Mouse (Mus musculus): ENCODE measurements around the gene Colq. TPM values are rescaled to one million over a fixed set of nuclear protein-coding genes. Genes with fewer than 3 reads are reported as not detected.
A peak's percentile ranks its signal among the peaks of the same experiment; 100 is the strongest.

Colq gene
- polyA plus RNA-seq, 1 experiment from 2014 or later = 8.5 TPM

DNA sequence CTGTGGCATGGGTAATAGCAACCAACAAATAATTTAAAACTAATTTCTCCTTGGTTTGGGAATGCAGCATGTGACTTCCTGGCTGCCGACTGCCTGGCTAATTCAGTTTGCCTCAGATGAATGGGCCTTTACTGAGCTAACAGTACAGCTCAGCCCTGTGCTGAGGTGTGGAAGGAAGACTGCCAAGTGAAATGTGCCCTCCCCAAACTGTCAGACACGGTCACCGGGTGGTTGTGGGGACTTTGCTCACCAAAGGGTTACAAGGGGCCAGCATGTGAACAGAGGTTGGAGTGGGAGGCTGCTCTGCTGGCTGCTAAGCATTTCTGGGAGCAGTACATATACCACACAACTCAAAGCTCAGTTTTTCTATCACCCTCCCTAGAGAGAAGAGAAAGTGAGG lies 3.5 kb upstream of the Colq start:
- no peak for ATAC-seq (ENCODE audit: insufficient number of reproducible peaks, insufficient read depth, low FRiP score, low read depth)
- Histone ChIP-seq H3K36me3 (ENCODE audit: control insufficient read depth, insufficient read depth, low read length) (no peaks in the 10 kb centered on the region), H3K4me2 (ENCODE audit: low read length) (no peak overlapping the region), H3K27ac (replicated peaks in 1 of 2; ENCODE audit: control insufficient read depth in 1 of 2, insufficient read depth in 1 of 2, low read depth in 2 of 2, low read length in 2 of 2) (no peak overlapping the region), H3K4me3 (ENCODE audit: control insufficient read depth in 1 of 2, insufficient read depth in 1 of 2, low read depth in 1 of 2, low read length in 2 of 2) (no peak overlapping the region), H3K4me1 (ENCODE audit: control insufficient read depth in 2 of 2, insufficient read depth in 2 of 2, low read length in 2 of 2) (no peaks in the 10 kb centered on the region), H3K9me3 (ENCODE audit: control insufficient read depth, low read length) (no peaks in the 10 kb centered on the region), H3K27me3 (ENCODE audit: control insufficient read depth, insufficient read depth, low read length) (no peaks in the 10 kb centered on the region), H3K9ac (ENCODE audit: low read length) (no peak overlapping the region)
- WGBS = 65% methylated on average over 3 of the region's 3 CpGs

DNA sequence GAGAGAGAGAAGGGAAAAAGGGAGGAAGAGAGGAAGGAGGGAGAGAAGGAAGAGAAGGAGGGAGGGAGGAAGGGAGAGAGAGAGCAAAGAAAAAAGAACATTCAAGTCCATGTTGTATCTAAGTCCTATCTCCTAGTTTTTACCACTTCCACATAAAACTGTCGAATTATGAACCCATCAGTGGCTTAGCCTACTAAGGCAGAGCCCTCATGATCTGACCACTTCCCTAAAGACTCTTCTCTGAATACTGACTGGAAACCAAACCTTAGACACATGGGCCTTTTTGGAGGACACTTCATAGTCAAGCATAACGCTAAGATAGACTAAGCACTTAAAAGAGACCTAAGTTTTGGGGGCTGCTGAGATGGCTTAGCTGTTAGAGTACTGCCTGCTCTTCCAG lies 1.9 kb upstream of the Colq start:
- no peaks in the 10 kb centered on the region for H3K27me3 ChIP-seq (ENCODE audit: control insufficient read depth, insufficient read depth, low read length)
- no peak overlapping the region for H3K4me2 ChIP-seq (ENCODE audit: low read length)
- no peak for ATAC-seq (ENCODE audit: insufficient number of reproducible peaks, insufficient read depth, low FRiP score, low read depth)
- no peaks in the 10 kb centered on the region for H3K36me3 ChIP-seq (ENCODE audit: control insufficient read depth, insufficient read depth, low read length)
- no peak overlapping the region for H3K4me3 ChIP-seq (ENCODE audit: control insufficient read depth in 1 of 2, insufficient read depth in 1 of 2, low read depth in 1 of 2, low read length in 2 of 2)
- no peaks in the 10 kb centered on the region for H3K9me3 ChIP-seq (ENCODE audit: control insufficient read depth, low read length)
- no peaks in the 10 kb centered on the region for H3K4me1 ChIP-seq (ENCODE audit: control insufficient read depth in 2 of 2, insufficient read depth in 2 of 2, low read length in 2 of 2)
- H3K9ac ChIP-seq (ENCODE audit: low read length) = no peak overlapping the region
- no peak overlapping the region for H3K27ac ChIP-seq (replicated peaks in 1 of 2; ENCODE audit: control insufficient read depth in 1 of 2, insufficient read depth in 1 of 2, low read depth in 2 of 2, low read length in 2 of 2)
- 67% methylated on average over 2 of the region's 2 CpGs for WGBS

DNA sequence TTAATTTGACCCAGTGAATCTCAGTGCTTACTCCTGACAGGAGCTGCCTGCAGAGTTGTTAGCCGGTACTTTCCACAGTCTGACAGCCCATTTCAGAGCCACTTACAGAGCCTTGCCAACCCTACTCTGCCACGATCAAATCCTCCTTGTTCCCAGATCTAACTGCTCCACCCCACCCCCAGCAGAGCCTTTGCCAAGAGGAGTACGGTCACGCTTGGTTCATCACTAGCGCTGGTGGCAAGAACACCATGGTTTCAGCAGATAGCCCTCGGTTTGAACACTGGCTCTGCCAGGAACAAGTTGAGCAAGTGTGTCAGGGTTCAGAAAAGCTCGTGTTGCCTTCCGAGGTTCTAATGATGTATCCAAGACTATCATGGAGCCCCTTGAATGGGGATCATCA lies 4.7 kb downstream of the Colq start:
- Histone ChIP-seq H3K4me1 (ENCODE audit: control insufficient read depth in 2 of 2, insufficient read depth in 2 of 2, low read length in 2 of 2) (no peaks in the 10 kb centered on the region), H3K36me3 (ENCODE audit: control insufficient read depth, insufficient read depth, low read length) (no peaks in the 10 kb centered on the region), H3K4me2 (ENCODE audit: low read length) (no peak overlapping the region), H3K9me3 (ENCODE audit: control insufficient read depth, low read length) (no peaks in the 10 kb centered on the region), H3K27ac (replicated peaks in 1 of 2; ENCODE audit: control insufficient read depth in 1 of 2, insufficient read depth in 1 of 2, low read depth in 2 of 2, low read length in 2 of 2) (no peak overlapping the region), H3K4me3 (ENCODE audit: control insufficient read depth in 1 of 2, insufficient read depth in 1 of 2, low read depth in 1 of 2, low read length in 2 of 2) (no peak overlapping the region), H3K9ac (ENCODE audit: low read length) (no peak overlapping the region), H3K27me3 (ENCODE audit: control insufficient read depth, insufficient read depth, low read length) (no peaks in the 10 kb centered on the region)
- ATAC-seq (ENCODE audit: insufficient number of reproducible peaks, insufficient read depth, low FRiP score, low read depth) = no peak
- WGBS = 82% methylated on average over 8 of the region's 8 CpGs

DNA sequence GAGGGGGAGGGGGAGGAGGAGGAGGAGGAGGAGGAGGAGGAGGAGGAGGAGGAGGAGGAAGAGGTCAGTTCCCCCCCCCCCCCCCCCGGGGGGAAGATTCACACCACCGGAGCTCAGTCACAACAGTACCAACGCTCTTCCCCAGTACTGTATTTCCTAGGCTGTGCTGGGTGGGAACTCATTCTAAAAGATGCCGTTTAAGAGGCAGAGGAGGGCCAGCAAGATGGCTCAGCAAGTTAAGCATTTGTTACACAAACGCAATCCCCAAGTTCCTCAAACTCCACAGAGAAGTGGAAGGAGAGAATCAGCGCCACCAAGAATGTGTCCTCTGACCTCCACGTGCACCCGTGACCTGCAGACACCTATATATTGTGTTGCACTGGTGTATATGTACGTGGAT lies 8.1 kb downstream of the Colq start:
- Histone ChIP-seq H3K9ac (ENCODE audit: low read length) (no peak overlapping the region), H3K36me3 (ENCODE audit: control insufficient read depth, insufficient read depth, low read length) (no peaks in the 10 kb centered on the region), H3K27me3 (ENCODE audit: control insufficient read depth, insufficient read depth, low read length) (no peaks in the 10 kb centered on the region), H3K4me1 (ENCODE audit: control insufficient read depth in 2 of 2, insufficient read depth in 2 of 2, low read length in 2 of 2) (peaks cover 2 to 7% of the 10 kb centered on the region in 2 experiments; a peak in 2 of 4 replicates), H3K4me2 (ENCODE audit: low read length) (no peak overlapping the region), H3K27ac (replicated peaks in 1 of 2; ENCODE audit: control insufficient read depth in 1 of 2, insufficient read depth in 1 of 2, low read depth in 2 of 2, low read length in 2 of 2) (no peak overlapping the region), H3K4me3 (ENCODE audit: control insufficient read depth in 1 of 2, insufficient read depth in 1 of 2, low read depth in 1 of 2, low read length in 2 of 2) (no peak overlapping the region), H3K9me3 (ENCODE audit: control insufficient read depth, low read length) (no peaks in the 10 kb centered on the region)
- no peak for ATAC-seq (ENCODE audit: insufficient number of reproducible peaks, insufficient read depth, low FRiP score, low read depth)
- 89% methylated on average over 8 of the region's 9 CpGs for WGBS

DNA sequence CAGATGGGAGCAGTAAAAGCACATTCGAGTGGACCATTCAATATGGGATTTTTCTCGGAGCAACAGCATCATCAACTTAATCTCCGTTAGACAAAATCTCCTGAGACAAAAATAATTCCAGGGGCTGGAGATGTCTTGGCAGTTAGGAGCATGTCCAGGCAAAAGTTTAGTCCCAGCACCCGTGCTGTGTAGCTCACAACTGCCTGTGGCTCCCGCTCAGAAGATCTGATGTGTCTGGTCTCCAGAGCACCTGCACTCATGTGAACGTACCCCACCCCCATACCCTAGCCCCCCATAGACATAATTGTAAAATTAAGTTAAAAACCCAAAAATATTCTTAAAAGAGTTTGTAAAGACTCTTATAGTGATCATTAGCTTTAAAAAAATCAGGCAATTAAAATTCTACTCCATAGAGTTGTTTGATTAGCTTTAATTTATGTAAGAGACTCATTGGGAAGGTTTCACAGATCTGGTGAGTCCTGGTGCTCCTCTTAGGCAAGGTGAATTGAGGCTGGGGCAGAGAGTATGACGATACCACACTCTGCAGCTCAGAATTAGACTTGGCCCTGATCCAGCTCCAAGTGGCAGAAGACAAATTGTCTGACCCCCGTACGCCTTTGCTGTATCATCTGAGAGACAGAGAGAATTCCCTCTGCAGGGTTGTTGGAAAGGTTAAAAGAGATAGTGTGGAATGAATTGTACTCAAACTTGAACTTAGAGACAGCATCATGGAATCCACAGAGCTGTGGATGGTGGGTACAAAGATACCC lies 13.0 kb downstream of the Colq start:
- Histone ChIP-seq H3K4me2 (ENCODE audit: low read length) (peak overlapping the region; percentile 65), H3K27ac (replicated peaks in 1 of 2; ENCODE audit: control insufficient read depth in 1 of 2, insufficient read depth in 1 of 2, low read depth in 2 of 2, low read length in 2 of 2) (peak overlapping the region in 1 of 2 experiments; percentile 78; a peak in 2 of 4 replicates), H3K4me3 (ENCODE audit: control insufficient read depth in 1 of 2, insufficient read depth in 1 of 2, low read depth in 1 of 2, low read length in 2 of 2) (no peak overlapping the region), H3K27me3 (ENCODE audit: control insufficient read depth, insufficient read depth, low read length) (no peaks in the 10 kb centered on the region), H3K4me1 (ENCODE audit: control insufficient read depth in 2 of 2, insufficient read depth in 2 of 2, low read length in 2 of 2) (peaks cover 25 to 31% of the 10 kb centered on the region in 2 experiments), H3K36me3 (ENCODE audit: control insufficient read depth, insufficient read depth, low read length) (no peaks in the 10 kb centered on the region), H3K9ac (ENCODE audit: low read length) (peak overlapping the region; percentile 21; the same call in 1 of the 2 replicates), H3K9me3 (ENCODE audit: control insufficient read depth, low read length) (no peaks in the 10 kb centered on the region)
- no peak for ATAC-seq (ENCODE audit: insufficient number of reproducible peaks, insufficient read depth, low FRiP score, low read depth)
- WGBS = 33% methylated on average over 9 of the region's 9 CpGs

DNA sequence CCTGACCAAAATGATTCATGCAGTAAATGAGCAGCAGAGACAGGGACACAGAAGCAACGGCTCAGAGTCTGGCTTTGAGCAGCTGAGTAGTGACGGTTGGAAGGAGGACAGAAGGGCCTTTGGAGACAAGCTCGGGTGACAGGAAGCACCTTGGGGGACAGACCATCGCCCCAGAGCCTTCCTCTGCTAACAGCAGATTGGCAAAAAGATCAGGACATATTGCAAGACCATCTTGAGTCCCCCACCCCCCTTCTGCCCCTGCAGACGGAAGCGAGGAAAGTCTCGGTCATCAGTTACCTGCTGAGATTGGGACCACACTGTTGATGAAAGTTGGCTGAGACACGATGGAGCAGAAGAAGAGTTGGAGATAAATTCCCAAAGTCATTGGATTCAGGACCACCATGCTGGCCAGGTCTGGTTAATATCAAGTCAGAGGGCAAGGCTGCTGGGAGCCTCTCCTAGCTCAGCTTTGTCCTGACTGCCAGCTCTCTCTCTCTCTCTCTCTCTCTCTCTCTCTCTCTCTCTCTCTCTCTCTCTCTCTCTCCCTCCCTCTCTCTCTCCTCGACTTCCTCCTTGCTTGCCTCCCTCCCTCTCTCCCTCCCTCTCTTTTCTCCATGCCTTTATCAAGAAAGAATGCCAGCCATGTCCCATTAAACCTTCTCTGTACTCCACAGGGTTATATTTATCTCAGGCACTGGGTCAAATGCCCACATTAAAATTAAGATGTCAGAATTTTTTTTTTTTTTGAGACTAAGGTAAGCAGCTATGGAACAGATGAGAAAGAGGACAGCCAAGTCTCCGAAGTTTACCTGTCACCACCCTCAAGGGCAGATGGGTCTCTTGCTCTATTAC lies 14.1 kb downstream of the Colq start:
- H3K9me3 ChIP-seq (ENCODE audit: control insufficient read depth, low read length) = no peaks in the 10 kb centered on the region
- H3K27ac ChIP-seq (replicated peaks in 1 of 2; ENCODE audit: control insufficient read depth in 1 of 2, insufficient read depth in 1 of 2, low read depth in 2 of 2, low read length in 2 of 2) = peak overlapping the region; percentile 63 to 78
- no peaks in the 10 kb centered on the region for H3K36me3 ChIP-seq (ENCODE audit: control insufficient read depth, insufficient read depth, low read length)
- H3K4me1 ChIP-seq (ENCODE audit: control insufficient read depth in 2 of 2, insufficient read depth in 2 of 2, low read length in 2 of 2) = peaks cover 25 to 31% of the 10 kb centered on the region in 2 experiments
- ATAC-seq (ENCODE audit: insufficient number of reproducible peaks, insufficient read depth, low FRiP score, low read depth) = no peak
- WGBS = 10% methylated on average over 10 of the region's 10 CpGs
- H3K9ac ChIP-seq (ENCODE audit: low read length) = peak overlapping the region; percentile 63
- H3K4me2 ChIP-seq (ENCODE audit: low read length) = peak overlapping the region; percentile 65
- no peaks in the 10 kb centered on the region for H3K27me3 ChIP-seq (ENCODE audit: control insufficient read depth, insufficient read depth, low read length)
- H3K4me3 ChIP-seq (ENCODE audit: control insufficient read depth in 1 of 2, insufficient read depth in 1 of 2, low read depth in 1 of 2, low read length in 2 of 2) = peak overlapping the region; percentile 38 to 42

DNA sequence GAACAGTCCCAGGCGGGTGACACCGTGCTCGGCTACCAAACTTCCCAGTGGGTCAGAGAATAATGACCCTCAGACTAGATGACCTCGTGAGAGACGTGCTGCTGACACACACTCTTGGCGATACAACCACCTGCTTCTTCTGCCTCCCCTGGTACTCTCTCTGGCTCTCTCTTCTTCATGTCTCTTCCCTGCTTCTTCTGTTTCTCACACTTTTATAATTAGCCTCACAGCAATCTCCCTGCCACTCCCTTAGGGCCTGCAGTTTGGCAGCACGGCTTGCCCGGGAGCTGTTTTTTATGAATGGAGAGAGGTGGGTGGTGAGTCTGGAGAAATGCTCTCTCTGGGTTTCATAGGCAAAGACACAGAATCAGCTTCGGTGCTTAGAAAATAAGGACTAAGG lies 15.3 kb downstream of the Colq start:
- WGBS = 42% methylated on average over 9 of the region's 9 CpGs
- Histone ChIP-seq H3K9ac (ENCODE audit: low read length) (peak overlapping the region; percentile 63), H3K4me1 (ENCODE audit: control insufficient read depth in 2 of 2, insufficient read depth in 2 of 2, low read length in 2 of 2) (peaks cover 27 to 38% of the 10 kb centered on the region in 2 experiments), H3K9me3 (ENCODE audit: control insufficient read depth, low read length) (no peaks in the 10 kb centered on the region), H3K4me2 (ENCODE audit: low read length) (peak overlapping the region; percentile 65), H3K4me3 (ENCODE audit: control insufficient read depth in 1 of 2, insufficient read depth in 1 of 2, low read depth in 1 of 2, low read length in 2 of 2) (peak overlapping the region; percentile 38 to 42), H3K27me3 (ENCODE audit: control insufficient read depth, insufficient read depth, low read length) (no peaks in the 10 kb centered on the region), H3K36me3 (ENCODE audit: control insufficient read depth, insufficient read depth, low read length) (no peaks in the 10 kb centered on the region), H3K27ac (replicated peaks in 1 of 2; ENCODE audit: control insufficient read depth in 1 of 2, insufficient read depth in 1 of 2, low read depth in 2 of 2, low read length in 2 of 2) (peak overlapping the region; percentile 63 to 78)
- ATAC-seq (ENCODE audit: insufficient number of reproducible peaks, insufficient read depth, low FRiP score, low read depth) = no peak

Data from heart, embryonic 14.5 days (tissue).